13 mouse cellular contexts compared by ENCODE assay signal in the genomic region with DNA sequence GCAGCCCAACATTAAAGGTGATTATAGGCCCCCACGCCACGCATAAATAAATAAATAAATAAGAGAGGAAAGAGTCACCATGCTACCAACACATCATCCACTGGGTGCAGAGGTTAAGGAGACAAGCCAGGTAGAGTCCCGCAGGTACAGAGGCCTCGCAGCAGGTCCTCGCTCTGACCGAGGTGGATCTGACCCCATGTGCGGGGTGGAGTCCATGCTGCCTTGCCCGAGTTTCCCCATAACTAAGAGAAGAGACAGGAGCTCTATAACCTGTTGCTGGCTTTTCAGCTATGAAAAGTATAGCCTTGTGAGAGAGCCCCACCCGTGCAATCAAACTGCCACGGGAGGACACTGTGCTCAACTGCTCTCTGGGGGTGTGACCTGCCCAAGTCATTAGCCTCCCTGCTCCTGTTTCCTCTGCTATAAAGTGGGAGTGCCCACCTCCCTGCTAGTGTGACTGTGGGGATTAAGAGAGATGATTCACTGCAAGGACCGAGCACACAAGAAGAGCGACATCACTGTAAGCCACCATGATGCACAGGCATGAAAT. TPM values are rescaled to one million over a fixed set of nuclear protein-coding genes. Genes with fewer than 3 reads are reported as not detected.
DNase-seq lines count a peak whose midpoint lies in the region; ATAC-seq and TF ChIP-seq lines count a peak whose summit lies in the region.
"Had no signal": no experiment of that assay in that cellular context is flagged by ENCODE, and none has a peak within 500 bp of the region (broad histone marks: within the 10 kb centered on the region; RNA-seq: fewer than 3 reads in every experiment).

No protein-coding gene starts in this region.

- no peak for ATAC-seq in heart, embryonic 13.5 days (ENCODE audit: extremely low read depth, insufficient number of reproducible peaks, low FRiP score, low TSS enrichment)
- peak; percentile 72 for ATAC-seq in intestine, embryonic 16.5 days

- DNase-seq in heart, adult 18-20 months = no peak
- DNase-seq in 3T3-L1 (ENCODE audit: low read depth, low spot score) (peak; percentile 45), A20 (ENCODE audit: low read depth, low spot score) (peak; percentile 24)
- no peak for DNase-seq in embryo, embryonic 10.5 days (ENCODE audit: low spot score)
- no peak for DNase-seq in left cerebral cortex, adult 2 months (ENCODE audit: extremely low spot score in 1 of 2, low spot score in 2 of 2)
- DNase-seq: adrenal gland, postnatal 25 days; right cerebral cortex, postnatal 14 days; thymus, postnatal 25 days had no signal

- WGBS in heart, embryonic 13.5 days = 68% methylated on average over 12 of the region's 12 CpGs
- 63% methylated on average over 12 of the region's 12 CpGs for whole genome bisulfite sequencing in intestine, embryonic 16.5 days

- H3K36me3 ChIP-seq in heart, embryonic 13.5 days = no peaks in the 10 kb centered on the region
- H3K36me3 ChIP-seq in intestine, embryonic 16.5 days (ENCODE audit: control insufficient read depth, insufficient read depth, low read length) = no peaks in the 10 kb centered on the region
- H3K36me3 ChIP-seq: embryonic facial prominence, embryonic 12.5 days; limb, embryonic 15.5 days; lung, embryonic 15.5 days had no signal

- H3K9me3 ChIP-seq in heart, embryonic 13.5 days = no peaks in the 10 kb centered on the region
- no peaks in the 10 kb centered on the region for H3K9me3 ChIP-seq in intestine, embryonic 16.5 days (ENCODE audit: control insufficient read depth, low read length)
- H3K9me3 ChIP-seq: embryonic facial prominence, embryonic 12.5 days; limb, embryonic 15.5 days; lung, embryonic 15.5 days had no signal

- TF ChIP-seq CTCF in left cerebral cortex, adult 2 months (IDR thresholded peaks at IDR 0.05) = no peak

- H3K4me3 ChIP-seq in heart, embryonic 13.5 days = no peak overlapping the region
- no peak overlapping the region for H3K4me3 ChIP-seq in intestine, embryonic 16.5 days (ENCODE audit: low read length)
- H3K4me3 ChIP-seq in left cerebral cortex, adult 2 months = no peak overlapping the region
- H3K4me3 ChIP-seq: embryonic facial prominence, embryonic 12.5 days; limb, embryonic 15.5 days; lung, embryonic 15.5 days had no signal

- H3K4me1 ChIP-seq in heart, embryonic 13.5 days = peaks cover 41% of the 10 kb centered on the region
- H3K4me1 ChIP-seq in intestine, embryonic 16.5 days (ENCODE audit: control insufficient read depth, insufficient read depth, low read length) = peaks cover 20% of the 10 kb centered on the region

- intact Hi-C loops in left cerebral cortex, adult 2 months (cut with DNase I) = no loop called here

- H3K9ac ChIP-seq in heart, embryonic 13.5 days = 0 out of 2 replicates have a peak overlapping the region, but pooled peaks have one; percentile 37
- no peak overlapping the region for H3K9ac ChIP-seq in intestine, embryonic 16.5 days (ENCODE audit: low read depth, low read length)
- H3K9ac ChIP-seq: embryonic facial prominence, embryonic 12.5 days; limb, embryonic 15.5 days; lung, embryonic 15.5 days had no signal

- H3K27me3 ChIP-seq in heart, embryonic 13.5 days (replicated peaks) = no peaks in the 10 kb centered on the region
- H3K27me3 ChIP-seq in intestine, embryonic 16.5 days (replicated peaks; ENCODE audit: control insufficient read depth, insufficient read depth, low read length) = no peaks in the 10 kb centered on the region
- H3K27me3 ChIP-seq: embryonic facial prominence, embryonic 12.5 days; limb, embryonic 15.5 days; lung, embryonic 15.5 days had no signal

- no peak overlapping the region for H3K4me2 ChIP-seq in heart, embryonic 13.5 days
- H3K4me2 ChIP-seq in intestine, embryonic 16.5 days (ENCODE audit: low read depth, low read length) = 0 out of 2 replicates have a peak overlapping the region, but pooled peaks have one; percentile 14
- H3K4me2 ChIP-seq: embryonic facial prominence, embryonic 12.5 days; limb, embryonic 15.5 days; lung, embryonic 15.5 days had no signal

- H3K27ac ChIP-seq in heart, embryonic 13.5 days (replicated peaks) = no peak overlapping the region
- H3K27ac ChIP-seq in intestine, embryonic 16.5 days (ENCODE audit: low read length) = peak overlapping the region; percentile 26; the same call in 1 of the 2 replicates
- H3K27ac ChIP-seq in left cerebral cortex, adult 2 months = no peak overlapping the region
- H3K27ac ChIP-seq: embryonic facial prominence, embryonic 12.5 days; limb, embryonic 15.5 days; lung, embryonic 15.5 days had no signal

RNA-seq across cellular contexts. Expression of gene Ankrd44, which starts 4.1 kb away (rescaled TPM):
- 5.9 and 6.3 TPM in 2 replicates for polyA plus RNA-seq in heart, embryonic 13.5 days (2015; fragmentation: Nextera tagmentation; extraction: Ambion mirVana)
- 10 to 100 TPM in 1 of 2 experiments, 1 to 10 TPM in 1; 7.5 to 15.7 TPM for total RNA-seq in heart, adult 18-20 months (2021)
- polyA plus RNA-seq in intestine, embryonic 16.5 days (2015; fragmentation: Nextera tagmentation; extraction: Ambion mirVana) = 7.2 and 7.6 TPM in 2 replicates
- total RNA-seq in left cerebral cortex, adult 2 months (2021) = 10 to 100 TPM; 19.9 to 23.5 TPM

Comparison
In these comparisons a context has a peak if more than half of its experiments do, and no peak if none do; other contexts are left out.
1. DNase-seq: peak in 3T3-L1 (single experiment) and A20 (single experiment); none in heart, adult 18-20 months (0 of 2), embryo, embryonic 10.5 days (single experiment) and left cerebral cortex, adult 2 months (0 of 2).